Mouse (Mus musculus): ENCODE measurements around the gene Tmcc1. TPM values are rescaled to one million over a fixed set of nuclear protein-coding genes. Genes with fewer than 3 reads are reported as not detected.
A peak's percentile ranks its signal among the peaks of the same experiment; 100 is the strongest.
"Not testable (repeated sequence)": the region's sequence is repeated elsewhere in the genome, so short reads cannot be mapped to it uniquely, and the experiment has no call there.

Gene Tmcc1
- polyA plus RNA-seq, 1 experiment from 2014 or later = 9.1 TPM

DNA sequence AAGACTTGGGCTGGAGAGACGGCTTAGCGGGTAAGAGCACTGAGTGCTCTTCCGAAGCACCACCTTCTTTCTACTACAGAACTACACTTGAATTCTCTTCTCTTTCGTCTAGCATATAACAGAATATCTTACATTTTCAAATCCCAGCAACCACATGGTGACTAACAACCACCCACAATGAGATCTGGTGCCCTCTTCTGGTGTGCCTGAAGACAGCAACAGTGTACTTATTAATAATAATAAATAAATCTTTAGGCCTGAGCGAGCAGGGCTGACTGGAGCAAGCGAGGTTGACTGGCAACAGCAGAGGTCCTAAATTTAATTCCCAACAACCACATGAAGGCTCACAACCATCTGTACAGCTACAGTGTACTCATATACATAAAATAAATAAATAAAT, 76.7 kb downstream of the Tmcc1 start:
- not testable (repeated sequence) for ATAC-seq
- 92% methylated on average over 6 of the region's 6 CpGs for WGBS

GRCm38 (mm10) chr6:116110588-116110987, 82.7 kb downstream of the Tmcc1 start:
- Histone ChIP-seq H3K36me3 (ENCODE audit: insufficient read depth, low read length) (no peaks in the 10 kb centered on the region), H3K27ac (ENCODE audit: low read length) (no peak overlapping the region), H3K4me1 (ENCODE audit: insufficient read depth, low read depth, low read length) (no peaks in the 10 kb centered on the region), H3K4me2 (replicated peaks; ENCODE audit: low read depth, low read length) (no peak overlapping the region), H3K27me3 (replicated peaks; ENCODE audit: insufficient read depth, low read length) (no peaks in the 10 kb centered on the region), H3K9me3 (ENCODE audit: low read length) (no peaks in the 10 kb centered on the region), H3K4me3 (ENCODE audit: low read depth, low read length) (no peak overlapping the region), H3K9ac (replicated peaks; ENCODE audit: low read depth) (no peak overlapping the region)
- TF ChIP-seq CTCF (IDR thresholded peaks at IDR 0.05) (no peak), EP300 (IDR thresholded peaks at IDR 0.05) (no peak)
- no peak for ATAC-seq
- WGBS = 59% methylated on average over 4 of the region's 4 CpGs
- DNase-seq (ENCODE audit: low spot score) = no peak

More for the DNA sequence above, 76.7 kb downstream of the Tmcc1 start:
- not testable (repeated sequence) for H3K27ac ChIP-seq (ENCODE audit: low read length); DNase-seq (ENCODE audit: low spot score); H3K9ac ChIP-seq (replicated peaks; ENCODE audit: low read depth); H3K27me3 ChIP-seq (replicated peaks; ENCODE audit: insufficient read depth, low read length); H3K36me3 ChIP-seq (ENCODE audit: insufficient read depth, low read length); H3K4me1 ChIP-seq (ENCODE audit: insufficient read depth, low read depth, low read length); H3K4me2 ChIP-seq (replicated peaks; ENCODE audit: low read depth, low read length); H3K9me3 ChIP-seq (ENCODE audit: low read length); H3K4me3 ChIP-seq (ENCODE audit: low read depth, low read length)
- peak; percentile 23; the same call in 1 of the 2 replicates for TF ChIP-seq CTCF (IDR thresholded peaks at IDR 0.05)

- Histone ChIP-seq H3K36me3 (ENCODE audit: insufficient read depth, low read length) (no peaks in the 10 kb centered on the region), H3K4me3 (ENCODE audit: low read depth, low read length) (peak overlapping the region; percentile 51), H3K9me3 (ENCODE audit: low read length) (no peaks in the 10 kb centered on the region), H3K4me2 (replicated peaks; ENCODE audit: low read depth, low read length) (peak overlapping the region; percentile 82), H3K4me1 (ENCODE audit: insufficient read depth, low read depth, low read length) (no peaks in the 10 kb centered on the region), H3K27ac (ENCODE audit: low read length) (peak overlapping the region; percentile 89), H3K27me3 (replicated peaks; ENCODE audit: insufficient read depth, low read length) (no peaks in the 10 kb centered on the region), H3K9ac (replicated peaks; ENCODE audit: low read depth) (peak overlapping the region; percentile 48)
- peak; percentile 92 for DNase-seq (ENCODE audit: low spot score)
- TF ChIP-seq CTCF (IDR thresholded peaks at IDR 0.05) (peak; percentile 25; the same call in 1 of the 2 replicates), EP300 (IDR thresholded peaks at IDR 0.05) (peak; percentile 35)
- ATAC-seq = peak; percentile 97
- 2% methylated on average over 29 of the region's 29 CpGs for WGBS
Measured at GRCm38 (mm10) chr6:116107471-116108358, 85.6 kb downstream of the Tmcc1 start.

DNA sequence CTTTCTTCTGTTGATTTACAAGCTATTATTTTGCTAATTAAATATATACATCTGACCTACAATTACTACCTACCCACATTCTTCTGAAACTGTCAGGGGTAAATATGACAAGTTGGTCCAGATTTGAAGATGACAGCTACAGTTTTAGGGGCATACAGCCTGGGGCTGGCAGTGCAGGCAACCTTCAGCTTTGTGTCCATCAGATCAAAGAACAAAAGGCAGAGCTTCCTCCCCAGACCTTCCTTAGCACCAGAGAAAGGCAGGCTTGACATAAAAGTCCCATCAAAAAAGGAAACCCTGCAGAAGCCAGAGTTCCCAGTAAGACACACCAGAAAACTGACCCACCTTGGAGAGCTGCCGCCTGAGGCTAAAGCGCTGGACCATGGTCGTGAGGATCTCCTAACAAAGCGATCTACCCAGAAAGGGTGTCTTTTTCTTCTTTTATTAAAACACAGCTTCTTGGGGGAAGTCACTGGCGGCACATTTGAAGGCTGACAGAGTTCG, 86.3 kb downstream of the Tmcc1 start:
- H3K36me3 ChIP-seq (ENCODE audit: insufficient read depth, low read length) = no peaks in the 10 kb centered on the region
- H3K9me3 ChIP-seq (ENCODE audit: low read length) = no peaks in the 10 kb centered on the region
- H3K4me3 ChIP-seq (ENCODE audit: low read depth, low read length) = peak overlapping the region; percentile 51
- TF ChIP-seq EP300 (IDR thresholded peaks at IDR 0.05) (no peak), CTCF (IDR thresholded peaks at IDR 0.05) (no peak)
- H3K4me1 ChIP-seq (ENCODE audit: insufficient read depth, low read depth, low read length) = no peaks in the 10 kb centered on the region
- H3K4me2 ChIP-seq (replicated peaks; ENCODE audit: low read depth, low read length) = peak overlapping the region; percentile 82
- WGBS = 18% methylated on average over 6 of the region's 6 CpGs
- H3K27me3 ChIP-seq (replicated peaks; ENCODE audit: insufficient read depth, low read length) = no peaks in the 10 kb centered on the region
- ATAC-seq = peak; percentile 5; the same call in 1 of the 2 replicates
- peak overlapping the region; percentile 89 for H3K27ac ChIP-seq (ENCODE audit: low read length)
- H3K9ac ChIP-seq (replicated peaks; ENCODE audit: low read depth) = peak overlapping the region; percentile 48
- no peak for DNase-seq (ENCODE audit: low spot score)

- 76% methylated on average over 2 of the region's 2 CpGs for WGBS
Measured at GRCm38 (mm10) chr6:116097579-116097978, 95.7 kb downstream of the Tmcc1 start.

GRCm38 (mm10) chr6:116089402-116089801, 103.9 kb downstream of the Tmcc1 start:
- no peak overlapping the region for H3K4me2 ChIP-seq (replicated peaks; ENCODE audit: low read depth, low read length)
- no peak for ATAC-seq
- H3K4me3 ChIP-seq (ENCODE audit: low read depth, low read length) = no peak overlapping the region
- no peak for DNase-seq (ENCODE audit: low spot score)
- no peaks in the 10 kb centered on the region for H3K4me1 ChIP-seq (ENCODE audit: insufficient read depth, low read depth, low read length)
- no peaks in the 10 kb centered on the region for H3K36me3 ChIP-seq (ENCODE audit: insufficient read depth, low read length)
- TF ChIP-seq EP300 (IDR thresholded peaks at IDR 0.05) (no peak), CTCF (IDR thresholded peaks at IDR 0.05) (no peak)
- no peaks in the 10 kb centered on the region for H3K9me3 ChIP-seq (ENCODE audit: low read length)
- H3K9ac ChIP-seq (replicated peaks; ENCODE audit: low read depth) = no peak overlapping the region
- no peaks in the 10 kb centered on the region for H3K27me3 ChIP-seq (replicated peaks; ENCODE audit: insufficient read depth, low read length)
- H3K27ac ChIP-seq (ENCODE audit: low read length) = no peak overlapping the region

More at GRCm38 (mm10) chr6:116097579-116097978, 95.7 kb downstream of the Tmcc1 start:
- Histone ChIP-seq H3K4me3 (ENCODE audit: low read depth, low read length) (no peak overlapping the region), H3K4me1 (ENCODE audit: insufficient read depth, low read depth, low read length) (no peaks in the 10 kb centered on the region), H3K4me2 (replicated peaks; ENCODE audit: low read depth, low read length) (no peak overlapping the region), H3K36me3 (ENCODE audit: insufficient read depth, low read length) (no peaks in the 10 kb centered on the region), H3K27ac (ENCODE audit: low read length) (no peak overlapping the region), H3K9ac (replicated peaks; ENCODE audit: low read depth) (no peak overlapping the region), H3K9me3 (ENCODE audit: low read length) (no peaks in the 10 kb centered on the region), H3K27me3 (replicated peaks; ENCODE audit: insufficient read depth, low read length) (no peaks in the 10 kb centered on the region)
- ATAC-seq (no peak), DNase-seq (ENCODE audit: low spot score) (no peak)
- TF ChIP-seq CTCF (IDR thresholded peaks at IDR 0.05) (no peak), EP300 (IDR thresholded peaks at IDR 0.05) (no peak)

Data from lung, postnatal 0 days (tissue).